Mouse (Mus musculus): ENCODE results near the gene Wdr37. TPM values are rescaled to one million over a fixed set of nuclear protein-coding genes. Genes with fewer than 3 reads are reported as not detected.

The Wdr37 gene
- polyA plus RNA-seq, 1 experiment from 2014 or later: 17.7 TPM

DNA sequence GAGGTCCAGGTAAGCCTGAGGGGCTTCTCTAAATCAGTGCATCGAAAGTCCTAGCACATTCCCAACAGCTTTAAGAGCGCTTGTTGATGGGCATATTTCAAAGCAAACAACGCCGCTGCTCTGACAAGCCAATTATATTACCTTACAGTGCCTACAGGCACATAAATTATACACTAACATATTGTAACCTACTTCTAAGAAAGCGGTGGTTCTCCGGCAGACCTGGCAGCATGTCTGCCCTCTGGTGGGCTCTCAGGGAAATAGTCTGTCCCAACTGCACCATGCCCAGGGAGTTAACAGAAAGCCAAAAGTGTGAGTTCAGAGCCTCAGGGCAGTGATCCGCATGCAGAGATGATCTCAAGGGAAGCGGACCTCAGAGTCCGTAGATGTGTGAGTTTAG is 86.5 kb downstream of the Wdr37 start:
- H3K27ac ChIP-seq: no peak overlapping the region
- WGBS: 16% methylated on average over 9 of the region's 9 CpGs
- H3K4me3 ChIP-seq: no peak overlapping the region
- H3K27me3 ChIP-seq: no peaks in the 10 kb centered on the region; the same call in 1 of the 2 replicates
- no peaks in the 10 kb centered on the region for H3K4me1 ChIP-seq
- H3K9me3 ChIP-seq: no peaks in the 10 kb centered on the region
- ATAC-seq (ENCODE audit: insufficient number of reproducible peaks, low FRiP score, low TSS enrichment, low read depth): no peak
- H3K9ac ChIP-seq: no peak overlapping the region
- no peak overlapping the region for H3K4me2 ChIP-seq
- no peaks in the 10 kb centered on the region for H3K36me3 ChIP-seq

DNA sequence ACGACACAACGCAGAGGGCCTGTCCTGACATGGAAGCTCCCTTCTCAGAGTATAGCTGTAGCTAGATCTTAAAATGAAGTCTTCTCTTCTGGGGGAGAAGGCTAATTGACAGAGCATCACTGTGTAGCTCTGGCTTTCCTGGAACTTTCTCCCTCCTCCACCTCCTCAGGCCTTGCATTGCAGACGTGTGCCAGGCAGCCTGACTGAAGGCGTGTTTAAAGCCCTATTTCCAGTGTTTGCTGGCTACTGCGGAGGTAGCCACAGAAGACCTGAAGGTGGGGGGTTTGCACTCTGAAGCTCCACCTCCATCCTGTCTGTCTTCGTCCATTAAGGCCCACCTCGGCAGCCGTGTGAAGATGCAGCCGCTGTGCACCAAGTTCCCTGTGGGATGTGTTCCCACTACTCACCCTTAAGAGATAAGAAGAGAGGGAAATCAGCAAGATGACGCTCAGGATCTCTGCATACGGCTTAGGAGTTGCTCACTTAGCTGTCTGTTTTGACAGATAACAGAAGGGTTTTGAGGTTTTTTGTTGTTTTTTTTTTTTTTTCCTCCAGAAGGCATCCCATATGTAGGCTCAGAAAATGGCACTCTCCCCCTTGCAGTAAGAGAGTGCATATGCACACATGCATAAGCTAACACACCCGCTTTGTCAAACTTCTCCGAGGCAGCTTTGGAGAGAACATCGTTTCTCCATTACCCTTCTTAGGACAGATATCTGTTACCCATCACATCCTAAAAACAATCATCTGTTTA is 87.2 kb downstream of the Wdr37 start:
- Histone ChIP-seq H3K36me3 (no peaks in the 10 kb centered on the region), H3K27me3 (no peaks in the 10 kb centered on the region; the same call in 1 of the 2 replicates), H3K27ac (no peak overlapping the region), H3K9ac (no peak overlapping the region), H3K4me2 (no peak overlapping the region), H3K4me3 (no peak overlapping the region), H3K9me3 (no peaks in the 10 kb centered on the region), H3K4me1 (no peaks in the 10 kb centered on the region)
- ATAC-seq (ENCODE audit: insufficient number of reproducible peaks, low FRiP score, low TSS enrichment, low read depth): no peak
- 58% methylated on average over 14 of the region's 14 CpGs for WGBS

DNA sequence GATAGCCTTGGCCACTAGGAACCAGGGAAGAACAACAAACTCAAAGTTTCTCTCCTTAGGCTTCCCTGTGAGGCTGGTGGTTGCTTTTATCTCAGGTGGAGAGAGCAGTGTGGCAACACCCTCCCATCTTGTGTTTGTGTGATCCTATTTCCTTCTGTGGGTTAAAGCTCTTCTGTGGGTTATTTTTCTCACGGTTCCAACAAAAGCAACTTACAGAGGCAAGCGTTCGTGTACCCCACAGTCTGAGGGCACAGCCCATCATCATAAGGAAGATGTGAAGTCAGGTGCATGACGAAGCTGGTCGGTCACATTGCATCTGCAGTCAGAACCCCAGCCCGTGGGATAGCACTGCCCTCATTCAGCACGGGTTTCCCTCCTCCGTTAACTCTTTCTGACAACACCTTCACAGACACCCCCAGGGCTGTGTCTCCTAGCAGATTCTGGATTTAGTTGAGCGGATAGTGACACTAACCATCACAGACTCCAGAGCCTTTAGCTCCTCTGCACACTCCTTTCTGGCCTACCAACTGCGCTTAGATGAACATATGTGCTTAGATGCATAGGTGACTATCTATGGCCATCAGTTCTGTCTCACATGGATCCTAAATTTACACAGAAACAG is 87.9 kb downstream of the Wdr37 start:
- Histone ChIP-seq H3K4me3 (no peak overlapping the region), H3K9ac (no peak overlapping the region), H3K4me1 (no peaks in the 10 kb centered on the region), H3K9me3 (no peaks in the 10 kb centered on the region), H3K36me3 (no peaks in the 10 kb centered on the region), H3K4me2 (no peak overlapping the region), H3K27me3 (no peaks in the 10 kb centered on the region; the same call in 1 of the 2 replicates), H3K27ac (no peak overlapping the region)
- ATAC-seq (ENCODE audit: insufficient number of reproducible peaks, low FRiP score, low TSS enrichment, low read depth): no peak
- 73% methylated on average over 10 of the region's 10 CpGs for WGBS

DNA sequence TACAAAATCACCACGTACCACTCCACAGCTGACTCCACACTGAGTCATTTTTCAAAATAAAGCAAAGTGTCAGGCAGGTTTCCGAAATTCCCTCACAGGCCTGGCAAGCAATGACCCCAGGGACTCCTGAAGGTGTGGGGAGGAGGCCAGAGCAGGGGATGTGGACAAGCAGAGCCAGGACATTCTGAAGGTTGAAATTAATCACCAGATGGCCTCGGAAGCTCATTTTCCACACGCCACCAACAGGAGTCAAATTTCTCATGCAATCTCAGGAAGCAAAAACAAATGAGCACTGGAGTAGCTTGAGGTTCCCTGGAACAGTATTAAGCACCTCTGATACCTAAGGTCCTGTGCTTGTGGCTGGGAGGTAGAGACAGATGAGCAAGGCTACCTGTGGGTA is 89.1 kb downstream of the Wdr37 start:
- no peaks in the 10 kb centered on the region for H3K36me3 ChIP-seq
- 25% methylated on average over 4 of the region's 4 CpGs for WGBS
- no peaks in the 10 kb centered on the region; the same call in 1 of the 2 replicates for H3K27me3 ChIP-seq
- H3K27ac ChIP-seq: no peak overlapping the region
- no peak overlapping the region for H3K4me3 ChIP-seq
- no peak overlapping the region for H3K9ac ChIP-seq
- no peaks in the 10 kb centered on the region for H3K4me1 ChIP-seq
- no peaks in the 10 kb centered on the region for H3K9me3 ChIP-seq
- no peak for ATAC-seq (ENCODE audit: insufficient number of reproducible peaks, low FRiP score, low TSS enrichment, low read depth)
- no peak overlapping the region for H3K4me2 ChIP-seq

DNA sequence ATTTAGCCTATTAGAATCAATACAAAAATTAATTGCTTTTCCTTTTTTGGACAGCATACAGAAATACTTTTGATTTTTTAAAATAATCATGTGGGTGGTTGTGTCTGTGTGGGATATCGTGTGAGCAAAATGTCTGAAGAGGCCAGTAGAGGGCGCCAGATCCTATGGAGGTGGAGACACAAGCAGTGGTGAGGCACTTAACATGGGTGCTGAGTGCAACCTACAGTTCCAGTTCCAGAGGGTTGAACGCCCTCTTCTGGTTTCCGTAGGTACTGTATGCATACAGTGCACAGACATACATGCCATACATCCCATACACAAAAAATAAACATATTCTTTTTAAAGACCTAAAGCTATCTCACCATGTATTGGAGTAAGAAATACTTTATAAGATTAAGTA is 91.3 kb downstream of the Wdr37 start:
- WGBS: 53% methylated on average over 4 of the region's 4 CpGs
- H3K9me3 ChIP-seq: no peaks in the 10 kb centered on the region
- ATAC-seq (ENCODE audit: insufficient number of reproducible peaks, low FRiP score, low TSS enrichment, low read depth): no peak

DNA sequence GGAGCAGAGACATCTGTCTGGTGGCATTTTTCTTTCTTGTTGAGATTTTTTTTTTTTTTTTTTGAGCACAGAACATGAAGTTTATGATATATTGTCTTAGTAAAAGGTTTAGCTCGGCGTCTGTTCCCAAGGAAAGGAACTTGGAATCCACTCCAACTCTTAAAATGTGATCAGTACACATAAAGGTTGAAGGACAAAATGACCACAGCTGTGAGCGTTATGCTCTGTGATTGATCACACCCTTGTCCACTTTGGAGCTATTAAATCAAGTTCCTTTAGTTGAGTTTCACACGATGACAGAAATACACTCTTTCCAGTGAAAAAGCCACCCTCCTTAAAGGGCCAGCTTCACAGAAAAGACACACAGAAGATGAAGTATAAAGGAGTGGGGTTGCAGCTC is 101.1 kb downstream of the Wdr37 start:
- no peak overlapping the region for H3K9ac ChIP-seq
- H3K4me2 ChIP-seq: no peak overlapping the region
- H3K4me1 ChIP-seq: no peaks in the 10 kb centered on the region
- 23% methylated on average over 4 of the region's 4 CpGs for WGBS
- H3K4me3 ChIP-seq: no peak overlapping the region
- H3K9me3 ChIP-seq: no peaks in the 10 kb centered on the region
- H3K36me3 ChIP-seq: no peaks in the 10 kb centered on the region
- ATAC-seq (ENCODE audit: insufficient number of reproducible peaks, low FRiP score, low TSS enrichment, low read depth): no peak
- H3K27me3 ChIP-seq: no peaks in the 10 kb centered on the region
- no peak overlapping the region for H3K27ac ChIP-seq

More for the DNA sequence above, 91.3 kb downstream of the Wdr37 start:
- no peak overlapping the region for H3K9ac ChIP-seq
- H3K4me1 ChIP-seq: no peaks in the 10 kb centered on the region
- no peak overlapping the region for H3K4me2 ChIP-seq
- no peaks in the 10 kb centered on the region for H3K36me3 ChIP-seq
- no peak overlapping the region for H3K27ac ChIP-seq
- no peak overlapping the region for H3K4me3 ChIP-seq
- H3K27me3 ChIP-seq: no peaks in the 10 kb centered on the region; the same call in 1 of the 2 replicates

DNA sequence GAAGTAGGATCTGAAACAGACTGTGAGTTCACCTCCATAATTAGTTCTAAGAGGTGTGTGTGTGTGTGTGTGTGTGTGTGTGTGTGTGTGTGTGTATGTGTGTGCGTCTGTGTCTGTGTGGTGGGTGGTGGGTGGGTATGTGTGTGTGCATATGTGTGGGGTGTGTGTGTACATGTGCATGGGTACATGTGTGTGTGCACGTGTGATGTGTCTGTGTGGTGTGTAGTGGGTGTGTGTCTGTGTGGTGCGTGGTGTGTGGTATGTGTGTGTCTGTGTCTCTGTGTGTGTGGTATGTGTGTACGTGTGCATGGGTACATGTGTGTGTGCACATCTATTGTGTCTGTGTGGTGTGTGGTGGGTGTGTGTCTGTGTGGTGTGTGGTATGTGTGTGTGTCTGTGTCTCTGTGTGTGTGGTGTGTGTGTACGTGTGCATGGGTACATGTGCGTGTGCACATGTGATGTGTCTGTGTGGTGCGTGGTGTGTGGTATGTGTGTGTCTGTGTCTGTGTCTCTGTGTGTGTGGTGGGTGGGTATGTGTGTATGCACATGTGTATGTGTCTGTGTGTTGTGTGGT is 102.0 kb downstream of the Wdr37 start:
- Histone ChIP-seq H3K27me3 (no peaks in the 10 kb centered on the region), H3K9me3 (no peaks in the 10 kb centered on the region), H3K4me2 (no peak overlapping the region), H3K4me1 (no peaks in the 10 kb centered on the region), H3K27ac (no peak overlapping the region), H3K36me3 (no peaks in the 10 kb centered on the region), H3K9ac (no peak overlapping the region), H3K4me3 (no peak overlapping the region)
- no peak for ATAC-seq (ENCODE audit: insufficient number of reproducible peaks, low FRiP score, low TSS enrichment, low read depth)
- WGBS: 94% methylated on average over 7 of the region's 7 CpGs

DNA sequence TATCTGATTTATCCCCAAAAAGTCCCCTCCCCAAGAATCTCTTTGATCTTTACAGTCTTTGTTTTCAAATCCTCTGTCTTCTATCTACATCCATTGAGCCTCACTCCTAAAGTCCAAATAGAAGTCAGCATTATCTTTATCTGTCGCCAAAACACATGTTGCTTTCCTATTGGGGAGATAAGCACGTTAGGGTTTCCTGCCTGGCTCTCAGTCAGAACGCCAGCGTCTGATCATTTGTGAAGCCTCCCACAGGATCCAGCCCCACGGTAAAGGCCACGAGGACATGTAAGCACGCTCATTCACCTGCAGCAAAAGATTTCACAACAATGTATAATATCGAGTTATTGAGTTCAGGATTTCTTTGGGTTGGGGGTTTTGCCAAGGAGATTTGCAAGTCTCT is 110.8 kb downstream of the Wdr37 start:
- H3K4me2 ChIP-seq: no peak overlapping the region
- no peaks in the 10 kb centered on the region for H3K27me3 ChIP-seq
- no peaks in the 10 kb centered on the region for H3K4me1 ChIP-seq
- H3K4me3 ChIP-seq: no peak overlapping the region
- H3K27ac ChIP-seq: no peak overlapping the region
- no peaks in the 10 kb centered on the region for H3K9me3 ChIP-seq
- H3K9ac ChIP-seq: no peak overlapping the region
- ATAC-seq (ENCODE audit: insufficient number of reproducible peaks, low FRiP score, low TSS enrichment, low read depth): no peak
- 61% methylated on average over 8 of the region's 8 CpGs for WGBS
- H3K36me3 ChIP-seq: no peaks in the 10 kb centered on the region

Small RNA genes within 50 kb of the gene (microRNA-seq; reads per million reads assigned to microRNA genes)
- not detected for gene Gm22750

Other genes starting within 250 kb of the Wdr37 start
- 67.5 and 68.6 TPM in 2 replicates for gene Idi1, start 13.6 kb upstream of the Wdr37 start, polyA plus RNA-seq (2015; fragmentation: Nextera tagmentation; extraction: Ambion mirVana)
- gene Gm9745, start 76.3 kb upstream of the Wdr37 start, polyA plus RNA-seq (2015; fragmentation: Nextera tagmentation; extraction: Ambion mirVana): not detected in 2 replicates
- 0.10 and 0.29 TPM in 2 replicates for gene Idi2, start 81.0 kb upstream of the Wdr37 start, polyA plus RNA-seq (2015; fragmentation: Nextera tagmentation; extraction: Ambion mirVana)
- 77.4 and 80.7 TPM in 2 replicates for gene Gtpbp4, start 124.2 kb upstream of the Wdr37 start, polyA plus RNA-seq (2015; fragmentation: Nextera tagmentation; extraction: Ambion mirVana)
- 27.8 and 30.3 TPM in 2 replicates for gene Larp4b, start 222.0 kb upstream of the Wdr37 start, polyA plus RNA-seq (2015; fragmentation: Nextera tagmentation; extraction: Ambion mirVana)

Data from limb, embryonic 15.5 days (tissue).